Mouse (Mus musculus) liver, embryonic 18 days (tissue): ENCODE data around the gene Cisd1. TPM values are rescaled to one million over a fixed set of nuclear protein-coding genes. Genes with fewer than 3 reads are reported as not detected.

Source experiments
- polyA plus RNA-seq: library from polyadenylated mRNA; depleted of rRNA; stranded (reverse); fragments of >200 nt; gene quantifications from 2 replicates; pipeline ENCODE4 v1.2.3, GENCODE M21; 2012; rRNA removed

The Cisd1 gene
- 49.7 and 63.0 TPM in 2 replicates for polyA plus RNA-seq

GRCm38 (mm10) chr10:71344579-71345143, at the start of gene Cisd1:
Gene Cisd1, minus strand, starts transcription at chr10:71344954.

GRCm38 (mm10) chr10:71347509-71347949, 2.8 kb upstream of the Cisd1 start, which contains the start of gene Ipmk:
Gene Ipmk, plus strand, starts transcription at chr10:71347763.

GRCm38 (mm10) chr10:71285126-71285580, 59.6 kb downstream of the Cisd1 start, which contains the start of gene Ube2d1:
Gene Ube2d1, minus strand, starts transcription at chr10:71285262.

Other genes with a start within 250 kb of the Cisd1 start
- gene Bicc1, start 185.3 kb downstream of the Cisd1 start, polyA plus RNA-seq, result 2.8 and 3.0 TPM in 2 replicates
- gene Tfam, start 106.7 kb downstream of the Cisd1 start, polyA plus RNA-seq, result 12.1 and 12.5 TPM in 2 replicates
- 10.5 and 11.2 TPM in 2 replicates for gene Ube2d1, start 59.7 kb downstream of the Cisd1 start, polyA plus RNA-seq
- 6.1 and 6.9 TPM in 2 replicates for gene Ipmk, start 2.8 kb upstream of the Cisd1 start, polyA plus RNA-seq